Mouse (Mus musculus) C2C12 (cell line): ENCODE results near the gene Wdtc1.

Experiments used
- CEBPB ChIP-seq: IDR thresholded peaks from one replicate; pipeline ENCODE4 v1.6.1; 2011; ENCODE audit warnings: low read depth, mild to moderate bottlenecking, control low read depth, moderate library complexity
- CTCF ChIP-seq: IDR thresholded peaks from one replicate; pipeline ENCODE4 v1.5.1; 2011; ENCODE audit not compliant: control insufficient read depth, insufficient read depth, insufficient read length
- MAX ChIP-seq: IDR thresholded peaks from one replicate; pipeline ENCODE4 v1.6.1; 2011; ENCODE audit warnings: mild to moderate bottlenecking, control low read depth
- MYOG ChIP-seq: IDR thresholded peaks from one replicate; pipeline ENCODE4 v1.6.1; 2011; ENCODE audit not compliant: control insufficient read depth, insufficient read length; ENCODE audit errors: extremely low read depth
- USF1 ChIP-seq: IDR thresholded peaks from one replicate; pipeline ENCODE4 v1.6.1; 2011; ENCODE audit warnings: low read depth, mild to moderate bottlenecking, control low read depth, moderate library complexity

- no peak for TF ChIP-seq CTCF
- TF ChIP-seq USF1 = no peak
- TF ChIP-seq CEBPB = no peak
- no peak for TF ChIP-seq MAX
- TF ChIP-seq MYOG = no peak
Observed at GRCm38 (mm10) chr4:133304770-133305169, 48.5 kb downstream of the Wdtc1 start.
